Mouse (Mus musculus) gastrocnemius, postnatal 4 days (tissue): Measurements from ENCODE around the gene Chd9. TPM values are rescaled to one million over a fixed set of nuclear protein-coding genes. Genes with fewer than 3 reads are reported as not detected.
A peak's percentile ranks its signal among the peaks of the same experiment; 100 is the strongest.
"Not testable (repeated sequence)": the region's sequence is repeated elsewhere in the genome, so short reads cannot be mapped to it uniquely, and the experiment has no call there.

ENCODE experiments used
- DNase-seq, 2 experiments: peaks; one replicate each; pipeline ENCODE4 v3.0.0; 2021 to 2022; ENCODE audit warnings: low spot score in 2 of 2, mixed read lengths in 2 of 2
- total RNA-seq, 2 experiments: library from RNA; stranded (reverse); gene quantifications; 2 replicates each; pipeline ENCODE4 v1.2.3; 2021

The Chd9 gene
- total RNA-seq, 2 experiments from 2014 or later: 49.8 to 57.6 TPM

DNA sequence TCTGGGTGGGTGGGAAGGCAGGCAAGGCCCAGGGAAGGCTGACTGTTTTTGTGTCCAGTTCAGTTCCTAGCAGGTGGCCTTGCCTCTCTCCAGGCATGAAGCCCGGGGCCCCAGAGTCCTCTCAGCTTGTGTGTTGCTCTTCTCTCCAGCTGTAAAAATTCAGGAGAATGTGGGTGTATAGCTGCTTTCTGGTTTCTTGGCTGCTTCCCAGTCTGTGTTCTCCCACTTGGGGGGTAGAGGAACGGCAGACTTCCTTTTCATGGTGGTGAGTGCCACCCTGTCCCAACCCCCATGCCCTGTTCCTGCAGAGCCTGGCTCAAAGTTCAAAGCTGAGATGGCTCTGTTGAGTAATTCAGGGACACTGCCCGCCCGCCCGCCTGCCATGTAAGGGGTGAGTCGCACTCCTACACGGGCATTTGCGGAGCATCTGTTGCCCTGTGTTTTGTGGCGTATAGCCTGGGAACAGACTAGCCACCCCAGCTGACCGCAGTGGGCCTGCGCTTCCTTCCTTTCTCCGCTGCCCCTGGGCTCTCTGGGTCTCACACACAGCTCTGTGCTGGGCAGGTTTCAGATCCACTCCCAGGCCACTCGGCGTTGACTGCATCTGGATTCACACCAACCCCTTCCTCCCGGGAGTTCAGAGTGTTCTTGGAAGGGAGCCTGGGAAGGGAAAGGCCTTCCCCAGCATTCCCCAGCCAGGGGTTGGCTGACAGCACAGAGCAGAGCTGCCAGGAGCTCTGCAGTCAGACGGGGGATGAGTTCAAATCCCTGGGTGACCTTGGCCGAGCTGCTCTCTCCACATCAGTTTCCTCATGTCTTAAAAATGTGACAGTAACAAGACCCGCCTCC is 41.1 kb downstream of the Chd9 start:
- peak; percentile 74 to 91 for DNase-seq

DNA sequence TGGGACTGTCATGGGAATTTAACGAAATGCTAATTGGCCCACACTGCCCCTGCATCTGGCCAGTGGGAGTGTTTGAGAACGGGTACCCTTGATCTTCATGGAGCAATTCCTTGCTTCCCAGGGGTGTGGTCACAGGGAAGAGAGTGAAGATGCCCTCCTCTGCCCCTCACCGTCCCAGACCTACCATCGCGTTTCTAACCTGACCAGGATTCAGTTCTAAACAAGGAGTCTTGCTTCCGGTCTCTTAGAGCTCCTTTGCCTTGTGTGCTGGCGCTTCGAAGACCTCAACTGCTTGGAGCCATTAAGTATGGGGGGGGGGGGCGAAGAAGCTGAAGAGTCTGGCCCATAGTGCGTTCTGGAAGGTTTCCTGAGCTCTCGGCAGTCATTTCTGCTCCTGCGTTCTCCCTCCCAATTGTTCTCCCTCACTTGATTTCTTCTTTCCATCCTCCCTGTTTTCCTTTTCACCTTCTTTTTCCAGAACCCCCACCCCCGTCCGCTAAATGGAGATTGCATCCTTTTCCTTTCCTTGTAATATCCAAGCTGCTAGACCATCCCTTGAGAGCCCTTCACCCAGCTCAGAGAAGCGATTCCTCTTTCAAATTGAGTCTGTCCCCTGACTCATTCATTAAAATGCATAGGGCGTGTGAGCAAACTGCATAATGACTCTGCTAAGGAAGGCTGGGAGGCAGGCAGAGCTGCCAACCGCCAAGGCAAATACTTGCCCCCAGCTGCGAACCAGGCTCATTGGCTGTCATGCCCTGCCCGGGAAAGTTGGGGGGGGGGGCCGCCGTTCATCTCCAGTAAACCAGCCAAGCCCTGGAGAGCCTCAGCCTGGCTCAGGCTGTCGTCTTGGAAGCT is 42.0 kb downstream of the Chd9 start:
- peak in 1 of 2 experiments; percentile 29 for DNase-seq

DNA sequence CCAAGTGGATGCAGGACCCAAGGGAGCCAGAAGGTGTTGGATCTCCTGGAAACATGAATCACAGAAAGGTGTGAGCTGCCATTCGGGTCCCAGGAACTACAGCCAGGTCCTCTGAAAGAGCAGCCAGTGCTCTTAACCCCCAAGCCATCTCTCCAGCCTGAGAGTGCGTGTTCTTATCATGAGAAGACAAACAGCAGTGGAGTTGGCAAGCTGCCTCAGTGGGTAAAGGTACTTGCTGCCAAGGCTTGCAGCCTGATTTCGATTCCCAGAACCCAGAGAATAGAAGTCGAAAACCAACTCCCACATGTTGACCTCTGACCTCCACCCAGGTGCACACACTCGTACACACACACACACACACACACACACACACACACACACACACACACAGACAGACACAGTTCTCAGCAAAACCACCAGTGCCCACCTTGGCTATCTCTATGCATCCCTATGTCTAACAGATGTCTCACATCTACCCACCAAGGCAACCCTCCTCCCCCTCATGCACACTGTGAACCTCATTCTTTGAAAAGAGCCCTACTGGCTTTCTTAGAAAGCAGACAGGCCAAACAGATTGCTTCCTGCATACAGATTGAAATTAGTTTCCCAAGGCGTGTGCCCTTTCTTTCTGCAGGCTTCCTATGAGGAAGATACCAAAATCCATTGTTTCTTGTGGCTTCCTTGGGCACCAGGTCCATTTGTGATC is 43.4 kb downstream of the Chd9 start:
- DNase-seq: no peak

DNA sequence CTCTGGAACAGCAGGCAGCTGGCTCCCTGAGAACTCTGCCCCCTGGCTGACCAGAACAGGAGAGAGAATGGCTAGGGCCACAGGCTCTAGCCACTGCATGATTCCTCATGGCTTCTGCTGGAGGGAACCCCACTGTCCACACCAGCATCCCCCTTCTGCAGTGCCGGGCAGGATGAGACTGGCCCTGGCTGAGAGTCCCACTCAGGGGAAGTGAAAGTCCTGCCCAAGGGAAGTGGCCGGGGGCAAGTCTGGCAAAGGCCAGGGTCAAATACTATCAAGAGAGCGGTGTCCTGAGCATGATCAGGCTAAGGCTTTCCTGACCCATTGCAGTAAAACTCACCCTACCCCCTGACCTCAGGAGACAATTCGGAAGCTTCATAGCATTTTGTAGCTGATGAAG is 44.9 kb downstream of the Chd9 start:
- DNase-seq: no peak

DNA sequence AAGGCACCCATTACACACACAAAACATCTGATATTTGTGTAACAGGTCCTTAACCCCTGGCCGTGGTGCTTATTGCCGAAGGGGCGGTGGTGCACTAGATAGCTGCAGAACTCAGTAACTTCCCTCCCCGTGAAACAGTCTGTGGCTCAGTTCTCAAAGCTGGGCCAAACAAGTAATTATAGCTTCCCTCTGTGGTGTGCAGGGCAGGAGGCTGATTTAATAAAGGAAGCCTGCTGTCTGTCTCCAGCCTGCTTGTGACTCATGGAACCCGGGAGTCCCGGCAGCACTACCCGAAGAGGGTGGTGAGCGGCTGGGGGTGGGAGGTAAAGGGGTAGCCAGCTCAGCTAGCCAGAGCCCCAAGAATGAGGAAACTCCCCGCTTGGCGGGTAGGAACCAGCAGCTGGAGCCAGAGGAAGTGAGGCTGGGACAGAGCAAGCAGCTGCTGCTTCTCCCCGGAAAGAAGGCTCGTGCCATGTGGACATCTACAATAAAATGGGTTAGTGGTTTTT is 48.1 kb downstream of the Chd9 start:
- DNase-seq: peak; percentile 46 to 80

DNA sequence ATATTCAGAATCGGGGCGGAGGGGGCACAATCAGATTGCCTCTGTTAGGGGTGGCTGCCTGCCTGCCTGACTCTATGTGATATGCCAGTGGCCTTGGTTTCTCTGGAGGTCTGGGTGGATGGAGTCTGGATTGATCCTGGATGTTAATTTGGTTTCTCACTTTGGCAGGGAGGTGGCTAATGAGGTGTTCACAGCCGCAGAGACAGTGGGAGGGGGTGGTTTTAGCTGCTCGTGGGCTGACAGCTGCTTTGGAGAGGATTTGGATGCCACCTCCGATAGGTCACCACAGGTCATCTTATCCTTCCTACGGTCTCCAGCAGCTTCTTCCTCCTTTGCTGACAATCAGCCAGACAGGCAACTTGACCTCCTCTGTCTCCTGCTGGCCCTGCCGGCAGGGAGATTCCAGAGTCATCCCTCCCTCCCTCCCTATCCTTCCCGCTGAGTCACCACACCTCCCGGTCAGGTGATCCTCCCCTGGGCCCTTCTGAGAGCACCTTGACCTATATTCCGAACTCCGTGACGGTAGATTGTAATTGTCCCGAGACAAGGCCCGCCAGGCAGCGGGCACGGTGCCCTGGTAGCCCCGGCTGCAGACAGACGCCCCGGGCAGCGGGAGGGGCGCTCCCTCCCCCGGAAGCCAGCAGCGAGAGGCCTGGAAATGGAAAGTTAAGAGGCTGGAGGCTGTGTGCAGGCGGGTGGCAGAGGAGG is 48.7 kb downstream of the Chd9 start:
- peak; percentile 37 to 76 for DNase-seq

DNA sequence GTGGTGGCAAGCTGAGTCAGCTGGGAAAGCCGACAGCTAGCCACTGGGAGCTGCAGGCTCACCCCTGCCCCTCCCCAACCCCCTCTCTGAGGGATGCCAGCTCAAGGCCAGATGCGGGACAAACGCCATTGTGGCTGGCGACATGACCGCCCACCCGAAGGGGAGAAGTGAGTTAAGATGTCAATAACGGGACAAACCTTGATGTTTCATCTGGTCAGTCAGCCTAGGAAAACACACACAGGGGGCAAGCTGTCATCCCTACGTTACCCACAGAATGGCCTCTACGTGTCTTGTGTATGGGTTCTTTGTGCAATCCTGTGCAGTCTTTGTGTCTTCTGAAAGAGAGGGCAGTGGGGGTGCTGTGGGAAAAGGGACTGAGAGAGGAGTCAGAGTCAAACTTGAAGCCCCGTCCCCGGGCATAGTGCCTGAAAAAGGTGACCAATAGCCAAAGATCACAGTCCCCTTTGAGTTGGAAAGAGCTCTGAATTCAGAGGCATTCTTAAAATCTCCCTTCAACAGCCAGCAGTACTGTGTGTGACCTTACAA is 49.4 kb downstream of the Chd9 start:
- DNase-seq: no peak

DNA sequence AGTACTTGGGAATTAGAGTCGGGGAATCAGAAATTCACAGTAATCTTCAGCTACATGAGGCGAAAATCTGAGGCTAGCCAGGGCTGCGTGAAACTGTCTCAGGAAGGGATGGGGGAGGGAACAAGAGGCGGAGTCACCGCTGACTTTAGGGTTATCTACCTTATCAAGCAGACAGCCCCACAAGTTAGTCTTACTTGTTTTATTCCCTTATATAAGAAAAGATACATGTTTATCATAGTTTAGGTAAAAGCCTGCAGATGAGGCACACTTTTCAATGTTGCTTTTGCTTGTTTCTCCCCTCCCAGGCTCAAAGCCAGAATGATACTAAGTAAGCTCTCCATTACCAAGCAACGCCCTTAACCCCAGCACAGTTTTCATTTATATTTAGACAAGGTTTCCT is 50.4 kb downstream of the Chd9 start:
- no peak for DNase-seq

DNA sequence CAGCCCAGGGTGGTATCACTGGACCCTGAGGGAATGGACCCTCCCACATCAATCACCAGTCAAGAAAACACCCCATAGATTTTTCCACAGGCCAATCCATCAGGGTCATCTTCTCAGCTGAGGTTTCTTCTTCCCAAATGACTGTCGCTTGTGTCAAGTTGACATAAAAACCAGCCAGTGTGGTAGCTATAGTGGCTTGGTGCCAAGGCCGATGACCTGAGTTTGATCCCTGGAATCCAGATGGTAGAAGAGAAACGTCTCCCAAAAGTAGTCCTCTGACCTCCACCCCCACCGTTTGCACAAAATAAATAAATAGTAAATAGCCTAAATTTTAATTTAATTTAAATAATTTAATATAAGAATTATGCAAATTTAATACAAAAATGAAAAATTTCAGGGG is 51.9 kb downstream of the Chd9 start:
- DNase-seq: no peak

DNA sequence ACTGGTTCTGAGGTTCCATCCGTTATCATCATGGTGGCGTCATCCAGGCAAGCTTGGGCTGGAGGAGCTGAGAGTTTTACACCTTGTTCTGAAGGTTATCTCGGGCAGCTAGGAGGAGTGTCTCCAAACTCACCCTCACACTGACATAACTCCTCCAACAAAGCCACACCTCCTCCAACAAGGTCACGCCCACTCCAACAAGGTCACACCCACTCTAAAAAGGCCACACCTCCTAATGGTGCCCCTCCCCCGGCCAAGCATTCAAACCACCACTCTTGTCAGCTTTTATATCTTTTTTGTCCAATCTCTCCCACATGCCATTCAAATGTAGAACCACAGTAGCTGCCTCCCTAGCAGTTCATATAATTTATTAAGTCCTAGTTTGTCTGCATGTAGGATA is 53.0 kb downstream of the Chd9 start:
- DNase-seq: no peak

DNA sequence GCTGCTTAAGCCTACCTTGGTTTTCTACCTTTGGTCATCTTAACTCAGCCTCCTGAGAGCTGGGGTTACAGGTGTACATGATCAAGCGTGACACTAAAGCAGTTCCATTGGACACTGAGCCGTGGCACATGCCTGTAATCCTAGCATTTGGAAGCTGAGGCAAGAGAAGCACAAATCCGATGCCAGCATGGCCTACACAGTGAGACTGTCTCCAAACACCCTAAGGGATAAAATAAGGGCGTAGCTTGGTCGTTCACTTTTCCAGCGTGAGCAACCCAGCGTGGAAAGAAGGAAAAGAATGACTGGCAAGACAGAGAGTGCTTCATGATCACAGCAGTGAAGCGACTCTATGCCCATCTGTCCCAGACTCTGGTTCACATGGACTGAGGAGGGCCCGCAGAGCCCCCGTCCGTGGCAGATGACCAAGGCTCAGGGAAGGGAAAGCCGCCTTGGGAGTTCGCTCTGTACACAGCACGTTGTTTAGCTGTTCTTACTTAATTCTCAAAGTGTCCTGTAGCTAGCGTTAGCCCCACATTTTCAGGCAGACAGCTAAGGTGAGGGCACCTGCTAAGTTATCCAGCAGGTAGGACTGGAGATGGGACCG is 54.0 kb downstream of the Chd9 start:
- no peak for DNase-seq

DNA sequence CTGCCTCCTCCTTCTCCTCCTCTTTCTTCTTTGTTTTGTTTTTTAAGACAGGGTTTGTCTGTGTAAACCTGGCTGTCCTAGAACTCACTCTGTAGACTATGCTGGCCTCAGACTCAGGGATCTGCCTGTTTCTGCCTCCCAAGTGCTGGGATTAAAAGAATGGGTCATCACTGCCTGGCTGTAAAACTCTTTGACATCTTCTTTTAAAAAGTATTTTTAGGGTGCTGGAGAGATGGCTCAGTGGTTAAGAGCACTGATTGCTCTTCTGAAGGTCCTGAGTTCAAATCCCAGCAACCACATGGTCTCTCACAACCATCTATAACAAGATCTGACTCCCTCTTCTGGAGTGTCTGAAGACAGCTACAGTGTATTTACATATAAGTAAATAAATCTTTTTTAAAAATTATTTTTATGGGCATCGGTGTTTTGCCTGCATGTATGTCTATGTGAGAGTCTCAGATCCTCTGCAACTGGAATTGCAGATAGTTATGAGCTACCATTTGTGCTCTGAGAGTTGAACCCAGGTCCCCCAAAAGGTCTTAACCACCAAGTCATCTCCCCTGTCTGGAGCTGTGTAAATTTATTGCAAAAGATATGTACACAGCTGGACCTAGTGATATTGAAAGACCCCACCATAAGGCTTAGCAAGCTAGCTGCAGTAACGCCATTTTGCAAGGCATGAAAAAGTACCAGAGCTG is 57.7 kb downstream of the Chd9 start:
- DNase-seq: no peak

DNA sequence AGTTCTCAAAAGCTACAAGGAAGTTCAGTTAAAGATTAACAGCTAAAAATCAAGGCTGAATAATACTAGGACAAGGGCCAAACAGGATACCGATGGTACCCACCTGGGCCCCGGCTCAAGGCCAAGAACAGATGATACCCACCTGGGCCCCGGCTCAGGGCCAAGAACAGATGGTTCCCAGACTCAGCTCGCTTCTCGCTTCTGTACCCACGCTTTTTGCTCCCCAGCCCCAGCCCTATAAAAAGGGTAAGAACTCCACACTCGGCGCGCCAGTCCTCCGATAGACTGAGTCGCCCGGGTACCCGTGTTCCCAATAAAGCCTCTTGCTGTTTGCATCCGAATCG is 58.2 kb downstream of the Chd9 start:
- DNase-seq: not testable (repeated sequence)

DNA sequence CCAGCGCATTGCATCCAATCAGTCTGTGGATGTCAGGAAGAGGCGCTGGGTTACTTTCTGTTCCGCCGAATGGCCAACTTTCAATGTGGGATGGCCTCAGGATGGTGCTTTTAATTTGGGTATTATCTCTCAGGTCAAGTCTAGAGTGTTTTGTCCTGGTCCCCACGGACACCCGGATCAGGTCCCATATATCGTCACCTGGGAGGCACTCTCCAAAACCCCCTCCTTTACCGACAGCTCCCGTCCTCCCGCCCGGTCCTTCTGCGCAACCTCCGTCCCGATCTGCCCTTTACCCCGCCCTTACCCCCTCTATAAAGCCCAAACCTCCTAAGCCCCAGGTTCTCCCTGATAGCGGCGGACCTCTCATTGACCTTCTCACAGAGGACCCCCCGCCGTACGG is 59.2 kb downstream of the Chd9 start:
- not testable (repeated sequence) for DNase-seq

DNA sequence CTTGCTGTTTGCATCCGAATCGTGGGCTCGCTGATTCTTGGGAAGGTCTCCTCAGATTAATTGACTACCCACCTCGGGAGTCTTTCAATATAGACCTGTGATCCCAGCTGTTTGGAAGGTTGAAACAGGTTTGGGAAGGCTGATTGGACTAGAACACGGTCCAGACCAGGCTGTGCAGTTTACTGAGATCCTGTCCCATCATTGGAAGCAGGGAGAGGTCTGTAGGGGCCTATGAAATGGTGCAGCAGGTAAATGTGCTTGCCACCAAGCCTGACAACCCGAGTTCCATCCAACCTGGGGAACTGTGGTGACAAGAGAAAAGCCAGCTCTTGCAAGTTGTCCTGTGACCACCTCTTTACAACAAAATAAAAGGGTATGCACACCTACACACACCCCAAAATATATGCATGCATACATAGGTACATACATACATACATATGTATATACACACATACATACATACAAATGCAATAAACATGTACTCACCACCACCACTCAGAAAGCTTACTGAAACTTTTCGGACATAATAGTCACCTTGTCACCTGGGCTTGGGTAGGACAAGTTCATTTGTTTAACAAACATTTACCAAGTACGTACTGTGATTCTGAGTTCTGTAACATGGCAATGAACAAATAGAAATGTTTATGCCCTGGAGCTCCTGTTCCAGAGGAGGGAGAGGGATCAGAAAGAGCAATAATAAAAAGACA is 63.9 kb downstream of the Chd9 start:
- DNase-seq: no peak

DNA sequence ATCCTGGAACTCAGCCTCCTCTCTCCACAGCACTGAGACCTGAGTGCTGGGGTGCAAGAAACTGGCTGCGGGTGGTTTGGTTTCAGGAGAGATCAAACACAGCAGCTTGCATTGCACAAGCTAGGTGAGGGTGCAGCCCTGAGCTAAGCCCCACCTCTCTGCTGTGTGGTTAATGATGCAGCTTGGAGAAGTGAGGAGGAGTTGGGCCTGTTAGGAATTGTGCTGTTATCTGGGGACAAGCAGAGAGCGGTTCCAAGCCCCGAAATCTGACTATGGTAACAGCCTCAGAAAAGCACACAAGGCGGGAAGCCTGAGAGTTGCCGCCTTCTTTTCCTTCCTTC is 64.4 kb downstream of the Chd9 start:
- no peak for DNase-seq

DNA sequence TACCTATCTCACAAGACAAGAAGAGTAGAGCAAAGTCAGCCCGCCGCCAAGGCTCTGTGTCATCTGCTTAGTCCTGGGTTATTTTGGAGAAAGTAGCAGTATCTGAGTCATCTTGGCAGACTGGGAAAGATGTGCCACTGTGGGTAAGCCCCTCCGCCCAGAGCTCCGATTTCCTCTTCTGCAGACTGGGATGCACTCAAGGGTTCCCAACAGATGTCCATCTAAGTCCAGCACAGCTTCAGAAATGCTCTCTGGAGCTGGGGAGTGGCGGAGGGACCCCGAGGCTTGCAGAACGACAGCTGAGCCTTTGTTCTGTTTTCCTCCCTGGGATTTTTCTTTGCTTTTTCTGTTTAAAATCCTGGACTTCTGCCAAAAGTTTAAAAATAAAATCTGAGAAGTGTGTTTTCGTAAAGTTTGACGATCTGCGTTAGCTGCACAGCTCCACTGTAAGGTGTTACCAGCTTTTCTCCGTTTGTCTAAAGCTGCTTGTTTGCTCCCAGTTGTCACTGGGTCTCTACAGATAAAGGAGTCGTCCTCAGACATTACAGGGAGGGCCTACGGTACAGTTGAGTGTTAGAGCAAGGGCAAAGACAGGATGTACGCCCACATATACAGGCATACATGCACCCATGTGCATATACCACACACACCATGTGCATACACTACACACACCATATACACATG is 66.2 kb downstream of the Chd9 start:
- no peak for DNase-seq

DNA sequence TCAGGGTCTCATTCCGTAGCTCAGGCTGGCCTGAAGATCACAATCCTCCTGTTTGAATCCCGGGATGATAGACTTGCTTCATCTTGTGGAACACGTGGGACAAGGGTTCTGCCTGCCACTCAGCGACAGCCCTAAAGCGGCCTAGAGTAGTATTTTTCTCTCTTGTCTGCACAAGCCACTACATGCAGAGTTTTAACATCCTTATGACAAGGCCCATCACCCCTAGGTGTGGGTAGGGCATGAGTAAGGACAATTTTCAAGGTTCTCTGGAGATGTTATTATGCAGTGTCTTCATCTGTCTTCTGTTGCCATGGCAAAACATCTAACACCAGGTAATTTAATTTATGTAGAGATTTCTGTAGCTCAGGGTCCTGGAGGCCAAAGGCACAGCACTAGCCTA is 69.2 kb downstream of the Chd9 start:
- DNase-seq: no peak

DNA sequence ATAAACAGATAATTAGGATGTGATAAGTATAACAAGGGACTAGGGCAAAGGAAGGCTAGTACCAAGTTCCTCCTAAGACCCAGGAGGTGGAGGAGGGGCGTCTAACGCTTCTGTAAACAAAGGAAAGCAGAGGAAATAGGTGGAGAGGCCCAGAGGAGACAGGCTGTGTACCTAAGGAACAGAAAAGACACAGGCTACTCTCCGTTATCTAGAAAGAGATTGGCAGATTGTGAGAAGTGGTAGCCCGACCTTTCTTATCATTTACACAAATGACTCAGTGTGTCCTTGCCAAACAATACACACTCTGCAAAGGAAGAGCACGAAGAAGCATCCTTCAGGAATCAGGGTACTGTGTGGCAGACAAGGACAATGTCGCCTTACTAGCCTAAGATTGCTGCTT is 70.4 kb downstream of the Chd9 start:
- no peak for DNase-seq
